Mouse (Mus musculus): ENCODE measurements around the gene Hemk1. TPM values are rescaled to one million over a fixed set of nuclear protein-coding genes. Genes with fewer than 3 reads are reported as not detected.

Hemk1 gene
- total RNA-seq, 1 experiment from 2014 or later, result 4.7 TPM

DNA sequence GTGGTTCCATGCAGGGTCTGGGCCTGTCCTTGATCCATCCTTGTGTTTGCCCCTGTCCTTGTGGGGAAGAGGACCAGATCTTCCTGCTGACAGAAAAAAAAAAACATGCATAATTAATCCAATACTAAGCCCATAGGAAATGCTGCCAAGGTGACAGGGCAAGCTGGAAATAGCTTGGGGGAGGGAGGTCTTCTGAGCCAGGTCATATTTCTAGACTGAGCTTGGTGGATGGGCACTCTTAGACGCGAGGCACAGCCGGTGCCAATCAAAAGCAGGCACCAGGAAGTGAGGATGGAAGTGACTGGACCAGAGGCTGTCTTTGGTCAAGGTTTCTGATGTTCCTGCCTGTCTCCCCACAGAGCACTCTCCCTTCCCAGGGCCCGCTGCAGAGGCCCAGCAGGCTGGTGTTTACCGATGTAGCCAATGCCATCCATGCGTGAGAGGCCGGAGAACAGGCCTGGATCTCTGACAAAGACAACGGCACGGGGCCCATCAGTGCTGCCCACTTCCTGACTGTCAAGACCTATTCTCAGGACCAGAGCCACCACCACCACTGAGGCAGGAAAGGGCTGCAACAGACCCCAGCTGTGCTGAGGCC is 9.5 kb upstream of the Hemk1 start:
- no peak for ATAC-seq (replicated peaks; ENCODE audit: insufficient number of reproducible peaks, low FRiP score, low TSS enrichment, poor library complexity, severe bottlenecking)

GRCm38 (mm10) chr9:107346081-107346480 is 7.9 kb upstream of the Hemk1 start:
- no peak for ATAC-seq (replicated peaks; ENCODE audit: insufficient number of reproducible peaks, low FRiP score, low TSS enrichment, poor library complexity, severe bottlenecking)

- no peak for ATAC-seq (replicated peaks; ENCODE audit: insufficient number of reproducible peaks, low FRiP score, low TSS enrichment, poor library complexity, severe bottlenecking)
Observed at GRCm38 (mm10) chr9:107344027-107344426, 5.9 kb upstream of the Hemk1 start.

- ATAC-seq (replicated peaks; ENCODE audit: insufficient number of reproducible peaks, low FRiP score, low TSS enrichment, poor library complexity, severe bottlenecking), result no peak
Observed at GRCm38 (mm10) chr9:107343146-107343943, 5.2 kb upstream of the Hemk1 start.

DNA sequence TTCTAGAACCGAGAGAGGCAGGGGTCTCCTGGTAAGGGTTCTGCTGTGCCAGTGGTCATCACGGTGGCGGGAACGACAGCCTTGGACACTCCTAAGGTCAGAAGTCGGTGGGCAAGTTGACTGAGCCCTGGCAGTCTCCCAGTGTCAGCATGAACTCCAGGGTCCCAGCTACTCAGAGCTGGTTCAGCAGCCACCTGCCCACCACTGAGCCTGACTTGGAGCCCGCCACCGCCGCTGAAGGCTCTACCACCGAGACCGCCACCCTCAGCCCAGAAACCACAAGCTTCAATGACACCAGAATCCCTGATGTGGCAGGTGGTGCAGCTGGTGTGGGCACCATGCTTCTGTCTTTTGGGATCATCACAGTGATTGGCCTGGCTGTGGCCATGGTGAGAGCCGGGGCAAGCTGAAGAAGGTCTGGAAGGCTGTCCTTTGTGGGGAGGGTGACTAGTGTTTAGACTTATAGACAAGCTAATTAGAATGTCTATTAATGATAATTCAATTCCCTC is 4.1 kb upstream of the Hemk1 start:
- no peak for ATAC-seq (replicated peaks; ENCODE audit: insufficient number of reproducible peaks, low FRiP score, low TSS enrichment, poor library complexity, severe bottlenecking)

- no peak for ATAC-seq (replicated peaks; ENCODE audit: insufficient number of reproducible peaks, low FRiP score, low TSS enrichment, poor library complexity, severe bottlenecking)
Observed at GRCm38 (mm10) chr9:107340911-107341645, 2.9 kb upstream of the Hemk1 start.

DNA sequence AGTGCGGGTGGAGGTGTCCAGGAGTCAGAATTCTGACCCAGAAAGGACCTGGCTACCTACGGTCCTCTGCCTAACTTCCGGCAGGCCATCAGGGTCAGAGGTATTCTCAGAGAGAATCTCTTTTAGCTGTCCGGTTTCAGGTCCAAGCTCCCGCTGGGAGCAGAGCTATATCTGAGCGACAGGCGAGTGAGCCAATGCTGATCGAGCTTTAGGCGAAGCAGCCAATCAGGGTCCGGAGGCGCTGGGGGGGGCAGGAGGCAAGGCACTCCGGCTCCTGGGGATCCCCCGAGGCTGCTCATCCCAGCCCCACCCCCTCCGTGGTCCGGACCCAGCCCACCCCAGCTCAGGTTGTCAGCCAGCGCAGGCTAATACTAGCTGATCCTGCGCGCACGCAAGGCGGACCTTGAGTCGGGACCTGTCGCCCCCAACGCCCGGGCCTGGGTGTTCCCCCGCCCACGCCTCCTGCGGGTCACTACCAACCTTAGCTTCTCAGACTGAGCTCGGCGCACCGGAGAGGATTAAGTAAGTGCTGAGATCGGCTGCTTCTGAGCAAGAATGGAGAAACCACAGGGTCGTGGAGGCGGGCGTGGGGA is 2.2 kb upstream of the Hemk1 start, which contains the start of gene 6430571L13Rik:
TSS of gene 6430571L13Rik (plus strand) at position 336 of the 593 bp plus-strand sequence.
- peak; percentile 78 for ATAC-seq (replicated peaks; ENCODE audit: insufficient number of reproducible peaks, low FRiP score, low TSS enrichment, poor library complexity, severe bottlenecking)

DNA sequence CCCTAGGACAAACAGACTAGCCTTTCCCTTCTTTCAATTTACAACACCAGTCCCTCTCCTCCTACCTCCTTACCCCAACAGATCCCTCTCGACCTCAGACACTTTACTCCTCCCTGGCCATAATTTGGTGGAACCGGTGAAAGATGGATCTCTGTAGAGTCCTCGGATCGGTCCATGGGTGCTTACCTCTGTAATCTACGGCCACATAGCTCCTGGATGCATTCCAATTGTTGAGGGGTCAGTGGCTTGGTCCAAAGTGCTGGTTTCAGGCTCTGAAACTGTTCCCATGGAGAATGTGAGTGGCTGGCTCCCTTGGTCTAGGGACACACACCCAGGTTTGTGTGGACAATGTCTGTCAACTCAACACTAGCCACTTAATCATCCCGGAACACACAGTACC is 1.8 kb downstream of the Hemk1 start:
- ATAC-seq (replicated peaks; ENCODE audit: insufficient number of reproducible peaks, low FRiP score, low TSS enrichment, poor library complexity, severe bottlenecking), result no peak

- ATAC-seq (replicated peaks; ENCODE audit: insufficient number of reproducible peaks, low FRiP score, low TSS enrichment, poor library complexity, severe bottlenecking), result peak; percentile 52; the same call in 1 of the 2 replicates
Observed at GRCm38 (mm10) chr9:107335909-107336308, 2.2 kb downstream of the Hemk1 start.

DNA sequence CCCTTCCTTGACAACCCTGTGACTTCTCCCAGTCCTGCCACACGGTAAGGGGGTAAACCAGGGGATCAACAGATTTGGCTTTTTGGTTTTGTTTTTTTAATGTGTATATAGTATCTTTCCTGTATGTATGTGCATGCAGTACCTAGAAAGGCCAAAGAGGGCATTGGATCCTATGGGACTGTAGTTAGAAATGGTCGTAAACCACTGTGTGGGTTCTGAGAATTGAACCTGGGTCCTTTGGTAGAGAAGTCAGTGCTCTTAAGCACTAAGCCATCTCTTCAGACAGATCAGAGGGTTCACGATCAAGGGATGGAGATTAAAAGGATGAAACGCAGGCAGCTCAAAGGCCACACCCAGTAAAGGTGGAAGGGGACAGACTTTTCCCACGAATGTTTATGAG is 3.1 kb downstream of the Hemk1 start:
- no peak for ATAC-seq (replicated peaks; ENCODE audit: insufficient number of reproducible peaks, low FRiP score, low TSS enrichment, poor library complexity, severe bottlenecking)

GRCm38 (mm10) chr9:107334356-107334755 is 3.8 kb downstream of the Hemk1 start:
- no peak for ATAC-seq (replicated peaks; ENCODE audit: insufficient number of reproducible peaks, low FRiP score, low TSS enrichment, poor library complexity, severe bottlenecking)

DNA sequence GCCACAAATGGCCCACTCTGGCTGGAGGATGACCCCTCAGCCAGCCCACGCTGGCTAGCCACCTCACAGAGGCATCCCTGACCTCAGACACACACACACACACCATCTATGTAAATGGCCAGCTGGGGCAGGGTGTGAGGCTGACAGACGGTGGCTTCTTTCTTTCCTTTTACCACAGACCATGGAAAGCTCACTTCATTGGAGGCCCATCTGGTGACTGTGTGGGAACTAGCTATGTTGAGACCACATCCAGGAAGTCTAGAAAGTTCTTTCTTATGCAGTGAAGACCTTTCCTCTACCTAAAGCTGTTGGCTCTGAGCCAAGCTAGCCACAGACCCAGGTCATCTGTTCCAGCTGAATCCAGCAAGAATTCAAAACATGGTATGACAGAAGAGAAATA is 4.5 kb downstream of the Hemk1 start:
- no peak for ATAC-seq (replicated peaks; ENCODE audit: insufficient number of reproducible peaks, low FRiP score, low TSS enrichment, poor library complexity, severe bottlenecking)

GRCm38 (mm10) chr9:107330791-107331190 is 7.4 kb downstream of the Hemk1 start:
- no peak for ATAC-seq (replicated peaks; ENCODE audit: insufficient number of reproducible peaks, low FRiP score, low TSS enrichment, poor library complexity, severe bottlenecking)

GRCm38 (mm10) chr9:107327879-107328620 is 10.1 kb downstream of the Hemk1 start:
- no peak for ATAC-seq (replicated peaks; ENCODE audit: insufficient number of reproducible peaks, low FRiP score, low TSS enrichment, poor library complexity, severe bottlenecking)

- no peak for ATAC-seq (replicated peaks; ENCODE audit: insufficient number of reproducible peaks, low FRiP score, low TSS enrichment, poor library complexity, severe bottlenecking)
Observed at GRCm38 (mm10) chr9:107325904-107326303, 12.2 kb downstream of the Hemk1 start.

GRCm38 (mm10) chr9:107324799-107325561 is 13.2 kb downstream of the Hemk1 start:
- ATAC-seq (replicated peaks; ENCODE audit: insufficient number of reproducible peaks, low FRiP score, low TSS enrichment, poor library complexity, severe bottlenecking), result no peak

- ATAC-seq (replicated peaks; ENCODE audit: insufficient number of reproducible peaks, low FRiP score, low TSS enrichment, poor library complexity, severe bottlenecking), result no peak
Observed at GRCm38 (mm10) chr9:107323558-107323957, 14.6 kb downstream of the Hemk1 start.
